Comparison of ENCODE assay signal across 11 mouse cellular contexts in genomic region chr17:25808028-25808427, GRCm38 (mm10). TPM values are rescaled to one million over a fixed set of nuclear protein-coding genes. Genes with fewer than 3 reads are reported as not detected.
A peak's percentile ranks its signal among the peaks of the same experiment; 100 is the strongest.
DNase-seq lines count a peak whose midpoint lies in the region; ATAC-seq lines count a peak whose summit lies in the region.
"Had no signal": no experiment of that assay in that cellular context is flagged by ENCODE, and none has a peak within 500 bp of the region (broad histone marks: within the 10 kb centered on the region; RNA-seq: fewer than 3 reads in every experiment).

No protein-coding gene starts in this region.

- no peaks in the 10 kb centered on the region for H3K36me3 ChIP-seq in kidney, embryonic 15.5 days
- no peaks in the 10 kb centered on the region for H3K36me3 ChIP-seq in embryonic facial prominence, embryonic 12.5 days
- no peaks in the 10 kb centered on the region for H3K36me3 ChIP-seq in hindbrain, embryonic 15.5 days
- no peaks in the 10 kb centered on the region for H3K36me3 ChIP-seq in midbrain, embryonic 16.5 days (ENCODE audit: control insufficient read depth, insufficient read depth, low read length)

- no peak overlapping the region for H3K27ac ChIP-seq in kidney, embryonic 15.5 days
- H3K27ac ChIP-seq in embryonic facial prominence, embryonic 12.5 days = no peak overlapping the region
- peak overlapping the region; percentile 99 for H3K27ac ChIP-seq in hindbrain, embryonic 15.5 days (replicated peaks)
- H3K27ac ChIP-seq in midbrain, embryonic 16.5 days (ENCODE audit: low read length) = peak overlapping the region; percentile 99

- no peak for DNase-seq in kidney, postnatal 10 days
- no peak for DNase-seq in embryo, embryonic 11 days
- no peak for DNase-seq in frontal cortex, postnatal 25 days (ENCODE audit: low spot score in 2 of 2)
- no peak for DNase-seq in layer of hippocampus, postnatal 25 days (ENCODE audit: extremely low spot score in 1 of 2, low spot score in 1 of 2)

- H3K27me3 ChIP-seq in kidney, embryonic 15.5 days = peaks cover 76% of the 10 kb centered on the region
- peaks cover 50% of the 10 kb centered on the region for H3K27me3 ChIP-seq in embryonic facial prominence, embryonic 12.5 days
- H3K27me3 ChIP-seq in hindbrain, embryonic 15.5 days = no peaks in the 10 kb centered on the region
- no peaks in the 10 kb centered on the region for H3K27me3 ChIP-seq in midbrain, embryonic 16.5 days (ENCODE audit: control insufficient read depth, insufficient read depth, low read depth, low read length)

- peak overlapping the region; percentile 99 for H3K4me2 ChIP-seq in kidney, embryonic 15.5 days
- peak overlapping the region; percentile 97 for H3K4me2 ChIP-seq in embryonic facial prominence, embryonic 12.5 days (replicated peaks)
- H3K4me2 ChIP-seq in hindbrain, embryonic 15.5 days = peak overlapping the region; percentile 97
- peak overlapping the region; percentile 100 for H3K4me2 ChIP-seq in midbrain, embryonic 16.5 days (ENCODE audit: low read length)

- ATAC-seq in kidney, embryonic 15.5 days (replicated peaks; ENCODE audit: low FRiP score) = no peak
- no peak for ATAC-seq in embryonic facial prominence, embryonic 12.5 days (ENCODE audit: insufficient number of reproducible peaks, insufficient read depth, low FRiP score, low TSS enrichment)
- peak; percentile 2; the same call in 1 of the 2 replicates for ATAC-seq in hindbrain, embryonic 15.5 days (ENCODE audit: low FRiP score, low read depth)
- ATAC-seq in midbrain, embryonic 16.5 days = no peak

- no peak overlapping the region for H3K9ac ChIP-seq in kidney, embryonic 15.5 days
- H3K9ac ChIP-seq in embryonic facial prominence, embryonic 12.5 days = peak overlapping the region; percentile 80; the same call in 1 of the 2 replicates
- H3K9ac ChIP-seq in hindbrain, embryonic 15.5 days = peak overlapping the region; percentile 99
- peak overlapping the region; percentile 98 for H3K9ac ChIP-seq in midbrain, embryonic 16.5 days (ENCODE audit: low read depth, low read length)

- 45% methylated on average over 5 of the region's 5 CpGs for WGBS in kidney, embryonic 15.5 days
- WGBS in embryonic facial prominence, embryonic 12.5 days = 41% methylated on average over 5 of the region's 5 CpGs
- WGBS in hindbrain, embryonic 15.5 days = 31% methylated on average over 5 of the region's 5 CpGs
- WGBS in midbrain, embryonic 16.5 days = 27% methylated on average over 5 of the region's 5 CpGs

- no peaks in the 10 kb centered on the region for H3K9me3 ChIP-seq in kidney, embryonic 15.5 days (replicated peaks)
- no peaks in the 10 kb centered on the region for H3K9me3 ChIP-seq in embryonic facial prominence, embryonic 12.5 days
- H3K9me3 ChIP-seq in hindbrain, embryonic 15.5 days = no peaks in the 10 kb centered on the region
- H3K9me3 ChIP-seq in midbrain, embryonic 16.5 days (replicated peaks; ENCODE audit: control insufficient read depth, low read length, poor library complexity, severe bottlenecking) = no peaks in the 10 kb centered on the region

- peak overlapping the region; percentile 73 for H3K4me3 ChIP-seq in kidney, embryonic 15.5 days (replicated peaks)
- H3K4me3 ChIP-seq in embryonic facial prominence, embryonic 12.5 days = peak overlapping the region; percentile 72
- H3K4me3 ChIP-seq in hindbrain, embryonic 15.5 days = peak overlapping the region; percentile 93
- H3K4me3 ChIP-seq in midbrain, embryonic 16.5 days (ENCODE audit: low read depth, low read length) = peak overlapping the region; percentile 93

- H3K4me1 ChIP-seq in kidney, embryonic 15.5 days = peaks cover 20% of the 10 kb centered on the region
- peaks cover 7% of the 10 kb centered on the region; the same call in 1 of the 2 replicates for H3K4me1 ChIP-seq in embryonic facial prominence, embryonic 12.5 days
- peaks cover 53% of the 10 kb centered on the region for H3K4me1 ChIP-seq in hindbrain, embryonic 15.5 days (replicated peaks)
- peaks cover 40% of the 10 kb centered on the region for H3K4me1 ChIP-seq in midbrain, embryonic 16.5 days (ENCODE audit: control insufficient read depth, insufficient read depth, low read length)

RNA-seq across cellular contexts. Expression of gene Fbxl16, which starts 0.9 kb away (rescaled TPM):
- 1.5 and 2.2 TPM in 2 replicates for polyA plus RNA-seq in kidney, embryonic 15.5 days (2015; fragmentation: Nextera tagmentation; extraction: Ambion mirVana)
- 5.9 and 6.7 TPM in 2 replicates for polyA plus RNA-seq in embryonic facial prominence, embryonic 12.5 days (2016; fragmentation: Nextera tagmentation; extraction: Ambion mirVana)
- polyA plus RNA-seq in hindbrain, embryonic 15.5 days (2015; fragmentation: Nextera tagmentation; extraction: Ambion mirVana) = 38.2 and 45.0 TPM in 2 replicates
- 45.6 and 52.4 TPM in 2 replicates for polyA plus RNA-seq in midbrain, embryonic 16.5 days (2015; fragmentation: Nextera tagmentation; extraction: Ambion mirVana)
- total RNA-seq in layer of hippocampus, postnatal 25 days (2021) = 100 to 1,000 TPM; 637 to 657 TPM

RNA-seq across cellular contexts. Expression of gene Metrn, which starts 11.1 kb away (rescaled TPM):
- polyA plus RNA-seq in kidney, embryonic 15.5 days (2015; fragmentation: Nextera tagmentation; extraction: Ambion mirVana) = 53.5 and 58.5 TPM in 2 replicates
- polyA plus RNA-seq in embryonic facial prominence, embryonic 12.5 days (2016; fragmentation: Nextera tagmentation; extraction: Ambion mirVana) = 58.7 and 65.9 TPM in 2 replicates
- 67.2 and 82.2 TPM in 2 replicates for polyA plus RNA-seq in hindbrain, embryonic 15.5 days (2015; fragmentation: Nextera tagmentation; extraction: Ambion mirVana)
- 33.1 and 37.1 TPM in 2 replicates for polyA plus RNA-seq in midbrain, embryonic 16.5 days (2015; fragmentation: Nextera tagmentation; extraction: Ambion mirVana)
- total RNA-seq in layer of hippocampus, postnatal 25 days (2021) = 10 to 100 TPM; 82.7 to 89.2 TPM

RNA-seq across cellular contexts. Expression of gene AC134908.4, which starts 12.6 kb away (rescaled TPM):
- polyA plus RNA-seq in kidney, embryonic 15.5 days (2015; fragmentation: Nextera tagmentation; extraction: Ambion mirVana) = not detected in 2 replicates
- polyA plus RNA-seq in embryonic facial prominence, embryonic 12.5 days (2016; fragmentation: Nextera tagmentation; extraction: Ambion mirVana) = not detected in 2 replicates
- polyA plus RNA-seq in hindbrain, embryonic 15.5 days (2015; fragmentation: Nextera tagmentation; extraction: Ambion mirVana) = 2.0 TPM in 1 of 2 replicates, not detected in the other
- polyA plus RNA-seq in midbrain, embryonic 16.5 days (2015; fragmentation: Nextera tagmentation; extraction: Ambion mirVana) = 1.3 TPM in 1 of 2 replicates, not detected in the other
- total RNA-seq in layer of hippocampus, postnatal 25 days (2021) = 1 to 10 TPM; 1.6 to 3.5 TPM
- total RNA-seq: adrenal gland, postnatal 4 days had no signal
- polyA plus RNA-seq: lung, postnatal 0 days; small intestine, adult 2 months had no signal

RNA-seq across cellular contexts. Expression of gene Fam173a, which starts 15.3 kb away (rescaled TPM):
- polyA plus RNA-seq in kidney, embryonic 15.5 days (2015; fragmentation: Nextera tagmentation; extraction: Ambion mirVana) = 91.7 and 101 TPM in 2 replicates
- 72.0 and 77.0 TPM in 2 replicates for polyA plus RNA-seq in embryonic facial prominence, embryonic 12.5 days (2016; fragmentation: Nextera tagmentation; extraction: Ambion mirVana)
- 90.1 and 95.7 TPM in 2 replicates for polyA plus RNA-seq in hindbrain, embryonic 15.5 days (2015; fragmentation: Nextera tagmentation; extraction: Ambion mirVana)
- polyA plus RNA-seq in midbrain, embryonic 16.5 days (2015; fragmentation: Nextera tagmentation; extraction: Ambion mirVana) = 91.8 and 96.9 TPM in 2 replicates
- total RNA-seq in layer of hippocampus, postnatal 25 days (2021) = 10 to 100 TPM; 81.7 to 88.0 TPM

RNA-seq across cellular contexts. Expression of gene Wdr24, which starts 15.4 kb away (rescaled TPM):
- polyA plus RNA-seq in kidney, embryonic 15.5 days (2015; fragmentation: Nextera tagmentation; extraction: Ambion mirVana) = 28.1 and 31.8 TPM in 2 replicates
- polyA plus RNA-seq in embryonic facial prominence, embryonic 12.5 days (2016; fragmentation: Nextera tagmentation; extraction: Ambion mirVana) = 26.0 and 29.6 TPM in 2 replicates
- polyA plus RNA-seq in hindbrain, embryonic 15.5 days (2015; fragmentation: Nextera tagmentation; extraction: Ambion mirVana) = 27.3 and 28.2 TPM in 2 replicates
- 32.7 and 33.5 TPM in 2 replicates for polyA plus RNA-seq in midbrain, embryonic 16.5 days (2015; fragmentation: Nextera tagmentation; extraction: Ambion mirVana)
- total RNA-seq in layer of hippocampus, postnatal 25 days (2021) = 10 to 100 TPM; 26.5 to 27.1 TPM

Comparison
In these comparisons a context has a peak if more than half of its experiments do, and no peak if none do; other contexts are left out.
1. H3K27ac ChIP-seq: peak in hindbrain, embryonic 15.5 days (single experiment) and midbrain, embryonic 16.5 days (single experiment); none in kidney, embryonic 15.5 days (single experiment) and embryonic facial prominence, embryonic 12.5 days (single experiment).
2. Peak in every context shown above with its lines, with median percentiles within 50 percentile points of each other: H3K4me2 ChIP-seq and H3K4me3 ChIP-seq.